ENCODE assay signal across 8 mouse cellular contexts in the genomic region with DNA sequence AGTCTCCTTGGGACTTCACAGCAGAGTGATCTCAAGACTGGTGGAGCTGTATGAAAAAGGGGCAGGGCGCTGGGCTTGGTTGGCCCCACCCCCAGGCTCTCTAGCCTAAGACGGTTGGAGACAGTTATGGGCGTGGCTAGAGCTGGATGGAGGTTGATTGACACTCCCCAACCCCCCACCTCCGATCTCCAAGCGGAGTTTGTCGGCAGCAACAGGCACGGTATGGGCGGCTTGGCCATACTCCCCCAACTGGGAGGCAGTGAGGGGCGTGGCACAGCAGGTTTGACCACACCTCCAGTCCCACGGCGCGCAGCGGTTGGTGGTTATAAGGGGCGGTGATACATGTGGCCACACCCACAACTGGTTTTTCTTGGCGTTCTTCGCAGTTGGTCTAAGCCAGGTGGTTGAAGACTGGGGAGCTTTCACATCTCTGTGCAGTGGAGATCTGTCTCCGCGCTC.
DNase-seq lines count a peak whose midpoint lies in the region; ATAC-seq and TF ChIP-seq lines count a peak whose summit lies in the region.

No protein-coding gene starts in this region.

- intact Hi-C loops in gastrocnemius, adult 2 months (cut with DNase I) = no loop called here

- ATAC-seq in CD4-positive, CD25-positive, alpha-beta regulatory T cell, adult 4 months = no peak
- peak; percentile 81 for ATAC-seq in limb, embryonic 14.5 days (ENCODE audit: low FRiP score, low read depth)
- peak; percentile 84 for ATAC-seq in midbrain, embryonic 15.5 days (replicated peaks)

- TF ChIP-seq CTCF in gastrocnemius, adult 2 months (IDR thresholded peaks at IDR 0.05) = no peak

- H3K4me1 ChIP-seq in limb, embryonic 14.5 days (ENCODE audit: control insufficient read depth, insufficient read depth, low read length) = peaks cover 6% of the 10 kb centered on the region
- H3K4me1 ChIP-seq in midbrain, embryonic 15.5 days = peaks cover 10% of the 10 kb centered on the region

- H3K9me3 ChIP-seq in limb, embryonic 14.5 days (ENCODE audit: control insufficient read depth, low read length) = no peaks in the 10 kb centered on the region
- H3K9me3 ChIP-seq in midbrain, embryonic 15.5 days = no peaks in the 10 kb centered on the region

- no peak for TF ChIP-seq POLR2A in limb, embryonic 14.5 days (IDR thresholded peaks at IDR 0.05; ENCODE audit: borderline replicate concordance, extremely low read depth, insufficient read depth, insufficient read length)

- no peaks in the 10 kb centered on the region for H3K36me3 ChIP-seq in limb, embryonic 14.5 days (ENCODE audit: control insufficient read depth, insufficient read depth, low read length)
- H3K36me3 ChIP-seq in midbrain, embryonic 15.5 days (replicated peaks) = no peaks in the 10 kb centered on the region

- H3K4me3 ChIP-seq in gastrocnemius, adult 2 months = peak overlapping the region; percentile 57
- H3K4me3 ChIP-seq in limb, embryonic 14.5 days (replicated peaks; ENCODE audit: low read length) = peak overlapping the region; percentile 21
- peak overlapping the region; percentile 28 for H3K4me3 ChIP-seq in midbrain, embryonic 15.5 days

- DNase-seq in CD4-positive, CD25-positive, alpha-beta regulatory T cell, adult 2 months (ENCODE audit: low read depth, low spot score) = peak; percentile 68
- DNase-seq in c-Kit-negative CD71-positive TER-119-positive erythroid progenitor cells, embryonic 14.5 days (ENCODE audit: low read depth, low spot score) = peak; percentile 68
- DNase-seq in gastrocnemius, adult 2 months = peak; percentile 89
- DNase-seq in induced T-regulatory cell, adult 2 months (ENCODE audit: low read depth) = peak; percentile 72
- DNase-seq in limb, embryonic 14.5 days (ENCODE audit: low spot score) = peak; percentile 82
- peak; percentile 74 to 83 for DNase-seq in spleen, postnatal 36 days (ENCODE audit: low spot score in 2 of 2)

- peak overlapping the region; percentile 38 for H3K4me2 ChIP-seq in limb, embryonic 14.5 days (replicated peaks; ENCODE audit: low read depth, low read length, severe bottlenecking)
- peak overlapping the region; percentile 49 for H3K4me2 ChIP-seq in midbrain, embryonic 15.5 days

- H3K9ac ChIP-seq in limb, embryonic 14.5 days (ENCODE audit: low read depth, low read length, severe bottlenecking) = no peak overlapping the region
- no peak overlapping the region for H3K9ac ChIP-seq in midbrain, embryonic 15.5 days

- WGBS in limb, embryonic 14.5 days = 6% methylated on average over 18 of the region's 18 CpGs
- WGBS in midbrain, embryonic 15.5 days = 8% methylated on average over 18 of the region's 18 CpGs

- H3K27me3 ChIP-seq in limb, embryonic 14.5 days (ENCODE audit: control insufficient read depth, insufficient read depth, low read length) = peaks cover 17% of the 10 kb centered on the region; the same call in 1 of the 2 replicates
- H3K27me3 ChIP-seq in midbrain, embryonic 15.5 days (replicated peaks) = peaks cover 3% of the 10 kb centered on the region; the same call in 1 of the 2 replicates

- no peak overlapping the region for H3K27ac ChIP-seq in gastrocnemius, adult 2 months
- no peak overlapping the region for H3K27ac ChIP-seq in limb, embryonic 14.5 days (replicated peaks; ENCODE audit: low read depth, low read length)
- no peak overlapping the region for H3K27ac ChIP-seq in midbrain, embryonic 15.5 days
